Mouse (Mus musculus) heart, postnatal 0 days (tissue): Measurements from ENCODE around the gene Tbr1.

Experiments
- CTCF ChIP-seq: IDR thresholded peaks from 2 replicates; pipeline ENCODE4 v1.5.1; 2016; ENCODE audit warnings: antibody characterized with exemption, control low read depth, low read depth
- EP300 ChIP-seq: IDR thresholded peaks from 2 replicates; pipeline ENCODE4 v1.6.1; 2016; ENCODE audit warnings: antibody characterized with exemption, low read depth

DNA sequence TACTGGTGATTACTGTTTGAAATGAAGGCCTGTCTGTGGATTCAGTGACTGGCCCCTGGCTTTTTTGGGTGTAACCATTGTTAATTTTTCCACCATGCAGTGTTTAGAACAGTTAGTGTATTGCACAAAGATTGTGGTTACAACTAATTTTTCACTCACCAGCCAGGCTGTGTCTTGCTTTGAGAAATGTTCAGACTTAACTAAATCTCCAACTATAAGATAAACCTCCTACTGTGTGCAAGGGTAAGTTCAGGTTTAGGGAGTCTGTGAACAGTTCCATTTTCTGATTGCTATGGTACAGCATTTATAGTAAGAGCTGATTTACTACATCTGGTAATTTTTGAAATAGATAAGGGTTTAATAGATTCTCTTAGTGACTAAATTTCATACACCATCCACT, 21.9 kb upstream of the Tbr1 start:
- TF ChIP-seq EP300 (no peak), CTCF (no peak)
